Mouse (Mus musculus) embryonic facial prominence, embryonic 10.5 days (tissue): ENCODE measurements around the gene Dazap1. TPM values are rescaled to one million over a fixed set of nuclear protein-coding genes. Genes with fewer than 3 reads are reported as not detected.
A peak's percentile ranks its signal among the peaks of the same experiment; 100 is the strongest.

ENCODE experiments used
- DNase-seq: peaks from one replicate; pipeline ENCODE4 v3.0.0-alpha.2; 2017; ENCODE audit warnings: low spot score
- H3K27ac ChIP-seq: fragments of 300-500 bp; sonication (generic); replicated peaks from 2 replicates; pipeline ENCODE4 v1.5.1; 2016; ENCODE audit warnings: mild to moderate bottlenecking
- H3K27me3 ChIP-seq: fragments of 300-500 bp; sonication (generic); replicated peaks from 2 replicates; pipeline ENCODE4 v1.6.1; 2016; ENCODE audit warnings: low read depth, mild to moderate bottlenecking; ENCODE audit not compliant: poor library complexity, severe bottlenecking
- H3K36me3 ChIP-seq: fragments of 300-500 bp; sonication (generic); replicated peaks from 2 replicates; pipeline ENCODE4 v1.6.1; 2016; ENCODE audit warnings: mild to moderate bottlenecking, moderate library complexity
- H3K4me1 ChIP-seq: fragments of 300-500 bp; sonication (generic); 2 replicates; pipeline ENCODE4 v1.6.1; 2016
- H3K4me3 ChIP-seq: fragments of 300-500 bp; sonication (generic); 2 replicates; pipeline ENCODE4 v1.5.1; 2016; ENCODE audit warnings: mild to moderate bottlenecking, moderate library complexity
- H3K9me3 ChIP-seq: fragments of 300-500 bp; sonication (generic); 2 replicates; pipeline ENCODE4 v1.6.1; 2016; ENCODE audit warnings: mild to moderate bottlenecking
- WGBS: fragments of 180-500 bp; shearing (Covaris S2); methylation state at CpG from one replicate; pipeline ENCODE4 v1.1.7; 2016; 5-methylcytosine and 5-hydroxymethylcytosine counted together
- polyA plus RNA-seq: library from polyadenylated mRNA; unstranded; fragments of >200 nt; fragmentation: Nextera tagmentation; extraction: Ambion mirVana; gene quantifications from 2 replicates; pipeline ENCODE4 v1.2.1, GENCODE M21; 2016

Gene Dazap1
- polyA plus RNA-seq, 1 experiment from 2014 or later = 56.2 TPM

- no peak for DNase-seq
- no peak overlapping the region for H3K27ac ChIP-seq
- H3K4me3 ChIP-seq = no peak overlapping the region
- WGBS = 92% methylated on average over 11 of the region's 11 CpGs
- H3K9me3 ChIP-seq = no peaks in the 10 kb centered on the region
- peaks cover 50% of the 10 kb centered on the region for H3K36me3 ChIP-seq
- no peaks in the 10 kb centered on the region for H3K27me3 ChIP-seq
- peaks cover 14% of the 10 kb centered on the region for H3K4me1 ChIP-seq
Measured at GRCm38 (mm10) chr10:80252493-80253274, 8.6 kb upstream of the Dazap1 start.

- H3K9me3 ChIP-seq = no peaks in the 10 kb centered on the region
- 94% methylated on average over 6 of the region's 6 CpGs for WGBS
- DNase-seq = no peak
- H3K36me3 ChIP-seq = peaks cover 59% of the 10 kb centered on the region
- no peak overlapping the region for H3K27ac ChIP-seq
- H3K27me3 ChIP-seq = no peaks in the 10 kb centered on the region
- peaks cover 17% of the 10 kb centered on the region for H3K4me1 ChIP-seq
- H3K4me3 ChIP-seq = no peak overlapping the region
Measured at GRCm38 (mm10) chr10:80253551-80253950, 7.7 kb upstream of the Dazap1 start.

GRCm38 (mm10) chr10:80254331-80255297, 6.7 kb upstream of the Dazap1 start:
- H3K4me1 ChIP-seq = peaks cover 28% of the 10 kb centered on the region
- no peak for DNase-seq
- 95% methylated on average over 26 of the region's 26 CpGs for whole genome bisulfite sequencing
- H3K4me3 ChIP-seq = peak overlapping the region; percentile 3; the same call in 1 of the 2 replicates
- peaks cover 69% of the 10 kb centered on the region for H3K36me3 ChIP-seq
- no peaks in the 10 kb centered on the region for H3K9me3 ChIP-seq
- no peak overlapping the region for H3K27ac ChIP-seq
- H3K27me3 ChIP-seq = peaks cover 6% of the 10 kb centered on the region; the same call in 1 of the 2 replicates

- no peak overlapping the region for H3K27ac ChIP-seq
- H3K4me1 ChIP-seq = peaks cover 29% of the 10 kb centered on the region
- peaks cover 70% of the 10 kb centered on the region for H3K36me3 ChIP-seq
- no peaks in the 10 kb centered on the region for H3K9me3 ChIP-seq
- H3K4me3 ChIP-seq = no peak overlapping the region
- H3K27me3 ChIP-seq = peaks cover 10% of the 10 kb centered on the region; the same call in 1 of the 2 replicates
- 83% methylated on average over 5 of the region's 5 CpGs for WGBS
- no peak for DNase-seq
Measured at GRCm38 (mm10) chr10:80255881-80256535, 5.3 kb upstream of the Dazap1 start.

- Histone ChIP-seq H3K4me1 (peaks cover 41% of the 10 kb centered on the region), H3K27ac (no peak overlapping the region), H3K36me3 (peaks cover 66% of the 10 kb centered on the region), H3K4me3 (peak overlapping the region; percentile 6; the same call in 1 of the 2 replicates), H3K27me3 (peaks cover 10% of the 10 kb centered on the region; the same call in 1 of the 2 replicates), H3K9me3 (no peaks in the 10 kb centered on the region)
- no peak for DNase-seq
- WGBS = 90% methylated on average over 2 of the region's 2 CpGs
Measured at GRCm38 (mm10) chr10:80257936-80258335, 3.4 kb upstream of the Dazap1 start.

- 93% methylated on average over 14 of the region's 14 CpGs for WGBS
- peaks cover 41% of the 10 kb centered on the region for H3K4me1 ChIP-seq
- no peak for DNase-seq
- H3K9me3 ChIP-seq = no peaks in the 10 kb centered on the region
- H3K4me3 ChIP-seq = peak overlapping the region; percentile 67
- peaks cover 10% of the 10 kb centered on the region; the same call in 1 of the 2 replicates for H3K27me3 ChIP-seq
- peaks cover 56% of the 10 kb centered on the region for H3K36me3 ChIP-seq
- H3K27ac ChIP-seq = peak overlapping the region; percentile 89; the same call in 1 of the 2 replicates
Measured at GRCm38 (mm10) chr10:80258752-80259462, 2.4 kb upstream of the Dazap1 start.

- Histone ChIP-seq H3K27ac (peak overlapping the region; percentile 89), H3K4me1 (peaks cover 44% of the 10 kb centered on the region), H3K36me3 (peaks cover 51% of the 10 kb centered on the region), H3K4me3 (peak overlapping the region; percentile 67), H3K9me3 (no peaks in the 10 kb centered on the region), H3K27me3 (peaks cover 10% of the 10 kb centered on the region; the same call in 1 of the 2 replicates)
- 83% methylated on average over 6 of the region's 6 CpGs for WGBS
- DNase-seq = no peak
Measured at GRCm38 (mm10) chr10:80259463-80259805, 1.9 kb upstream of the Dazap1 start.

- DNase-seq = peak; percentile 58
- peak overlapping the region; percentile 89 for H3K27ac ChIP-seq
- H3K27me3 ChIP-seq = peaks cover 10% of the 10 kb centered on the region; the same call in 1 of the 2 replicates
- H3K36me3 ChIP-seq = peaks cover 45% of the 10 kb centered on the region
- WGBS = 9% methylated on average over 19 of the region's 19 CpGs
- H3K4me3 ChIP-seq = peak overlapping the region; percentile 67
- H3K4me1 ChIP-seq = peaks cover 46% of the 10 kb centered on the region
- no peaks in the 10 kb centered on the region for H3K9me3 ChIP-seq
Measured at GRCm38 (mm10) chr10:80259861-80260641, 1.2 kb upstream of the Dazap1 start.

- peak; percentile 93 for DNase-seq
- Histone ChIP-seq H3K36me3 (peaks cover 30% of the 10 kb centered on the region), H3K27me3 (peaks cover 10% of the 10 kb centered on the region; the same call in 1 of the 2 replicates), H3K4me1 (peaks cover 57% of the 10 kb centered on the region), H3K9me3 (no peaks in the 10 kb centered on the region), H3K4me3 (peak overlapping the region; percentile 67), H3K27ac (peak overlapping the region; percentile 89)
- 1% methylated on average over 14 of the region's 14 CpGs for WGBS
Measured at GRCm38 (mm10) chr10:80261585-80261968, 291 bp downstream of the Dazap1 start.

- no peaks in the 10 kb centered on the region for H3K9me3 ChIP-seq
- peaks cover 63% of the 10 kb centered on the region for H3K4me1 ChIP-seq
Measured at GRCm38 (mm10) chr10:80262169-80262568, 883 bp downstream of the Dazap1 start.

More at GRCm38 (mm10) chr10:80262169-80262568, 883 bp downstream of the Dazap1 start:
- H3K4me3 ChIP-seq = peak overlapping the region; percentile 67
- peaks cover 28% of the 10 kb centered on the region for H3K36me3 ChIP-seq
- 74% methylated on average over 12 of the region's 12 CpGs for WGBS
- peaks cover 10% of the 10 kb centered on the region; the same call in 1 of the 2 replicates for H3K27me3 ChIP-seq
- peak overlapping the region; percentile 89 for H3K27ac ChIP-seq
- DNase-seq = no peak
